Mouse (Mus musculus): ENCODE results near the gene D3Ertd254e. TPM values are rescaled to one million over a fixed set of nuclear protein-coding genes. Genes with fewer than 3 reads are reported as not detected.

Gene D3Ertd254e
- total RNA-seq, 2 experiments from 2014 or later: 1.6 to 2.1 TPM

DNA sequence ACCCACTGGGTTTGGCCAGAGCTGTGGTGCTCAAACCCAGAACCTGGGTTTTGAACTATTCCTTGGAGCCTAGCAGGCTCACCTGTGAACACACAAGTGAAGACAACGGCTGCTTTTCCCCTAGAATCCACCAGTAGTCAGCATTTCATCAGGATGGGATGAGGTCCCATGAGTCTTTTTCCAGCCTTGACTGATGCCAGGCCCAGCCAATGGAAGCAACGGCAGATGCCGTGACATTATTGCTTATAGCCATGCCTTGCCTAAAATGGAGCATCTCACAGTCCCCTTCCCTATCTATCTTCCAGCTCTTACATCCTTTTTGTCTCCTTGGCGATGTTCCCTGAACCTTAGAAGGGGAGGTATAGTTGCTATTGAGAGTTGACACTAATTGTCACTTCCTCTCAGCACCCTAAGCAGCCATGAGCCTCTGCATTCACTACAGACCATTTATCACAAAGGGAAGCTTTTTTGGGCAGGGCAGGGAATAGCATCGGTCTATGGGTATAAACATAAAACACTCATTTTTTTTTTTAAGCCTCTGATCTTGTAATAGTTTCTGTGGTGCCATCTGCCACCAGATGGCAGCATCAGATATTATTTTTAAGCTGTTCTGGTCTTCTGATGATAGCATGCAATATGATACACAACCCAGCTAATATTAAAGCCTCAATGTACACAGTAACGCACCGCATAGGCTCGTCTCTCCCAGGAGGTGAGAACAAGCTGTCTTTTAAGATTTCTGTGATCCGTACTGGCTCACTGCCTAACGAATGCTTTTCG is 59.1 kb downstream of the D3Ertd254e start:
- intact Hi-C loops (cut with DNase I): loop anchor here (1.0 to 10.0 kb wide), 3 partner anchors 125 to 285 kb away; no protein-coding TSS in a partner anchor
- DNase-seq: no peak

DNA sequence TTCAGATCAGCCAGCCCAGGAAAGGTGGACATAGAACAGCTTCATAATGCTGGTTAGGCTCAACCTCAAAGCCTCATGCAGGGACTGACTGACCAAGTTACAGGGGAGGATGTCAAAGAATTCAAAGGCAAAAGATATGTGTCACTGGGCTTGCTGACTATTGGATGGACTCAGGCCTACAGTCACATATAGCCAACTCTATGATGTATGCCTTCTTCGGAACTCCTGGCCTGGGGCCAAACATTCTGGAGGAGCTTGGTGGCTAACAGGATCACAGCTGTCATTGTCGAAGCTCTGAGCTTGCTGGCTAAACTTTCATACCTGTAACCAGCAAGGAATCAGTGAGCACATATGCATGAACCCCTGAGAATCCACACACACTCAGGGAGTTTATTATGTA is 60.1 kb downstream of the D3Ertd254e start:
- DNase-seq: no peak
- intact Hi-C loops (cut with DNase I): loop anchor here (1.0 to 10.0 kb wide), 3 partner anchors 124 to 284 kb away; no protein-coding TSS in a partner anchor

- no peak for DNase-seq
- intact Hi-C loops (cut with DNase I): loop anchor here (10.0 kb wide), 1 partner anchor 122 kb away; no protein-coding TSS in a partner anchor
Measured at GRCm38 (mm10) chr3:36212758-36213157, 61.9 kb downstream of the D3Ertd254e start.

Other genes with a start within 250 kb of the D3Ertd254e start
- gene Dcun1d1, start 213.6 kb upstream of the D3Ertd254e start, total RNA-seq (2021): 10 to 100 TPM; 76.0 to 76.4 TPM
- gene Mccc1, start 150.3 kb upstream of the D3Ertd254e start, total RNA-seq (2021): 10 to 100 TPM; 28.3 to 35.9 TPM
- not detected for gene Ccdc144b, start 97.5 kb upstream of the D3Ertd254e start, total RNA-seq (2021)
- 10 to 100 TPM; 27.8 to 30.0 TPM for gene Acad9, start 85.0 kb upstream of the D3Ertd254e start, total RNA-seq (2021)
- not detected for gene Qrfpr, start 71.3 kb downstream of the D3Ertd254e start, total RNA-seq (2021)